Mouse (Mus musculus) testis, adult 2 months (tissue): ENCODE results near the gene Mical3.

Source experiments
- CTCF ChIP-seq: fragments of 200-500 bp; IDR thresholded peaks from 2 replicates; pipeline ENCODE4 v1.5.1; 2012; ENCODE audit warnings: low read depth, mild to moderate bottlenecking, inconsistent platforms, low read length, moderate library complexity; ENCODE audit not compliant: control insufficient read depth, insufficient read depth, insufficient replicate concordance
- POLR2A ChIP-seq: fragments of 200-500 bp; IDR thresholded peaks from 2 replicates; pipeline ENCODE4 v1.6.1; 2012; ENCODE audit warnings: low read depth, mild to moderate bottlenecking, inconsistent platforms, low read length, moderate library complexity; ENCODE audit not compliant: control insufficient read depth

GRCm38 (mm10) chr6:121146798-121147197, 16.0 kb upstream of the Mical3 start:
- no peak for TF ChIP-seq POLR2A
- TF ChIP-seq CTCF = no peak
